Mouse (Mus musculus): Measurements from ENCODE around the gene Map1b.

Gene Map1b

DNA sequence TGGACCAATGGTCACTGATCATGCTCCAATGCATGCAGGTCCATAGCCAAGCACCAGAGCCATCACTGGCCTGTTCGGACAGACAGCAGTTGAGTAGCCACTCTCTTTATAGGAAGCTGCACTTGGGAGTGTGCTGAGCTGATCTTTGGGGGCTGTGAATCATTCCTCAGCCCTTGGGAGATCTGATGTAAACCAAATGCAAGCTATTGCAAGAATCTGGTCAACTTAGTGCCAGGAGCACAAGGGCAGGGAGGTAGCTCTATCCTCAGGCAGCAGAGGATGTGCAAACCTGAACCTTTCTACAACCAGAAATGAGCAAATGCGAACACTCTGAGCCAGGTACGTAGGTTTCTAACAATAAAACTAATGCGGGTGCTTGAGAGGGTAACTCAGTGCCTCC is 26.3 kb downstream of the Map1b start:
- ATAC-seq (ENCODE audit: low TSS enrichment): no peak

GRCm38 (mm10) chr13:99489175-99489574 is 27.2 kb downstream of the Map1b start:
- ATAC-seq (ENCODE audit: low TSS enrichment): no peak

DNA sequence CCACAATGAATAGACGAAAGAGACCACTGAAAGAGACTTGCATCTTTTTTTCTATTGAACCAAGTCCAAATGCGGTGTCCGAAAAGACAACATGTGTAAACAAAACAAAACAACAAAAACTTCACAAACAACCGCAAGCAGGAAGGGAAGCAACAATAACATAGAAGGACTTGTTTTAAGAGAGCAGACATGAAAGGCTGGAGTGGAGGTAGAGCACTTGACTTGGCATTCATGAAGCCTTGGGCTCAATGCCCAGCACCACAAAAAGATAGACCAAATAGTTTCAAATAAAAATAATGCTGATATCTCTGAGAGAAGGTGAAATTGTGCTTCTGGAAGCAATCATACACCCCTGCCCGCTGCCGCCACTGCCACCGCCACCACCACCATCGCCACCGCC is 30.5 kb downstream of the Map1b start:
- ATAC-seq (ENCODE audit: low TSS enrichment): no peak

- peak; percentile 79 for ATAC-seq (ENCODE audit: low TSS enrichment)
These were observed 31.0 kb downstream of the Map1b start for GRCm38 (mm10) chr13:99485331-99485733.

DNA sequence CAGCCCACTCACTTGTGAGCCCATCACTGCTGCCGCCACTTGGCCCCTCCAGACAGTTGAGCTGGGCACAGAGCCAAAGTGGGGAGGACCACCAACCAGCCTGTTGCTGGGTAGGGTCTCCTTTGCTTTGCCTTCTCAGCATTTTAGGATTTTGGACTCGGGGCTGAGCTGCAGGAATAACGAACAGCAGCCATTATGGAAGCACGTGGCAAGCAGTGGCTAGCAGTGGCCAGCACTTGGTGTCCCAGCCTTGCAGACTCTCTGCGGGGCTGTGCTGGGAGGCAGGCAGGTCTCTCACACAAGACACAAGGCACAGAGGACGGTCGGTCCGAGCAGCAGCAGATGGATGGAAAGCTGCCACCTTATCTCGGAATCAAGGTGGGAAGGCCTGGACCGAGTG is 31.4 kb downstream of the Map1b start:
- peak; percentile 28; the same call in 1 of the 2 replicates for ATAC-seq (ENCODE audit: low TSS enrichment)

DNA sequence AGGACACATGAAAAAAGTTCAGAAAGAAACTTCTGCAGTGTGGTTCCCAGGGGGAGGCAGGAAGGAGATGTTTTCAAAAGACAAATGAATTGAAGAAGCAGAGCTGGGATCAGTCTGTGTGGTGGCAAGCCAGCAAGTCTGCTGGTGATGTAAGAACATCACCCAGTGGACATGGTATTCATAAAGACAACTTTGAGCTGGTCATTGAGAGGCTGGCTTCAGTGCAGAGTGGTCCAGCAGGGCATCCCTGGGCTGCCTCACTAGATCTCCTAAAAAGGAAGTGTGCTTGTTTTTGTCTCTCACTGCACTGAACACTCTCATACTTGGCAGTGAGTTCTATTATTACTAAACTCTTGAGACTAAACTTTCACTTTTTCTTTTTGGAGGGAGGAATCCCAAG is 32.9 kb downstream of the Map1b start:
- ATAC-seq (ENCODE audit: low TSS enrichment): no peak

DNA sequence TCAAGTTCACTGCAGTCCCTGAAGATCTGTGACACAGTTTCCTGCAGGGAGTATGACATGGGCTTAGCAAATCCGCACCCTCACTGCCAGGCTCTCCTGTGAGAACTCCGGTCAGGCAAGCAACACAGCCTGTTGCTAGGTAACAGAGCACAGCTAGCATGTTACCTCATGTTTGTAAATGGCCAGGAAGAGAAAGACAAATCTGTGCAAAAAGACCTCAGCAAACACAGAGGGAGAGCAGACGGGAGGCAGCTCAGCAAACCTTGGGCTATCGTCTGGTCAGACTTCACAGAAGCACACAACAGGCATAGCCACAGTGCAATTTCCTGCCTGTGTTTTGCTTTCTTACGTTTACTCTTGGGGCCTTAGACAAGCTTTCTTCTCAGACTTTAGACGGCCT is 40.9 kb downstream of the Map1b start:
- ATAC-seq (ENCODE audit: low TSS enrichment): peak; percentile 20; the same call in 1 of the 2 replicates

DNA sequence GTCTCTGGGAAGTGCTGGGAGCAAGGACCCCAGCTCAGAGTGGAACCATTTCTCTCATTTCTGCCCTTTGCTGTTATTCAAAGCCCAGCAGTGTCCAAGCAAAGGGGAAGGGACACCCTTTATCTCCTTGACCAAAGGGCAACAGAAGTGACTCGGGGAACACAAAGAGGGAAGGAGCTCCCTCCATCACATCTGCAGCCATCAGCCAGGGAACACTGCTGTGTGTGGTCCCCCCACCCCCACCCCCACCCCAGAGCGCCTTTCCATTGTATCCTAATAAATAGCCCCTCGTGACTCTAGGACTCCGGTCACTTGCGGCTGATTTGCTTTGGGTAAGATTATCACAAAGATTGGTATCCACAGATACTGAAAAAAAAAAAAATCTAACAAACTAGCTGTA is 41.3 kb downstream of the Map1b start:
- ATAC-seq (ENCODE audit: low TSS enrichment): no peak

DNA sequence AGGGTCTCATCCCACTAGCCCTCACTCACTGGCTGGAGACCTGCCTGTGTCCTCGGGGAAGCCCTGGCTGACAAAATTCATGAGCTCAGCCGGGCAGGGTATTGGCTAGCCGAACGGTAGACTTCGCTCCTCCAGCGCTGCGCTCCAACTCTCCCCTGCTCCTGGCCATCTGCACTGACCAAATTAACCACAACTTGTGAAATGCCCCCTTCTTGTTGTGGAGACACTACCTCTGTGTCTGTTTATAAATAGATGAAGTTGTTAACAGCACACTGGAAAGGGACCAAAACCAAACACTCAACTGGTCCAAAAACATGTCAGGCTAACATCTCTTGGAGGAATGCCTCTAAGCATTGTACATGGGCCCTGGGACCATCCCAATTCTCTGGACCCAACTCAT is 42.2 kb downstream of the Map1b start:
- no peak for ATAC-seq (ENCODE audit: low TSS enrichment)

DNA sequence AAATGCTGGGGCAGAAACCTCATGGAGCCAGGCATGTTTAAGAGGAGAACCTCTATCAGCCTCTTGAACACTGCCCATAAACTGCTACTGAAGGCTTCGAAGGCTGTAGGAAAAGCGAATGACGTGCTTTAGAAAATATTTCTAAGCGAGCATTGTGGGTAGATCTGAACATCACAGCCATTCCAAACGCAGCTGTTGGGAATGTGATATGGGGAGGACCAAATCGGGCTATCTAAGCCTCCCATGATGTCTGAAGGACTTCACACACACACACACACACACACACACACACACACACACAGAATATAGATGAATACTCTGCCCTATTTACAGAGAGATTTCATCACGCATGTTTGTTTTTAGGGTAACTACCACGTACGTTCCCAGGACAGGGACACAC is 44.3 kb downstream of the Map1b start:
- ATAC-seq (ENCODE audit: low TSS enrichment): no peak

DNA sequence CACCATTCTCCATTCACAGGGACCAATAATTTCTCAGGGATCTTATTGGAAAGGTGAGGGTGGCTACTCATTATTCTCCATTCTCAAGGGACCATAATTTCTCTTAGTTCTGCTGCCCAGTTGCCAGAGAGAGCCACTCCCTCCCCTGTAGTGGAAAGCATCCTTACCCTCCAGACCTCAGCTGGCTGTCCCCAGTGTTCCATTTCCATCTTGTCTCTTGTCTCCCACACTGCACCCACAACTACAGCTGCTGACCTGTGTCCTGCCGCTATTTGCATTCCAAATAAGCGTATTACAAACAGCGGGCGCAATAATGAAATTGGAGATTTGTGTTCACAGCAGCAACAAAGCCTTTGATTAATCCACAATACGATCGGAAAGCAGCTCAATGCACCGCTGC is 46.3 kb downstream of the Map1b start:
- ATAC-seq (ENCODE audit: low TSS enrichment): 0 out of 2 replicates have a peak, but pooled peaks have one; percentile 28

GRCm38 (mm10) chr13:99468267-99468666 is 48.1 kb downstream of the Map1b start:
- no peak for ATAC-seq (ENCODE audit: low TSS enrichment)

DNA sequence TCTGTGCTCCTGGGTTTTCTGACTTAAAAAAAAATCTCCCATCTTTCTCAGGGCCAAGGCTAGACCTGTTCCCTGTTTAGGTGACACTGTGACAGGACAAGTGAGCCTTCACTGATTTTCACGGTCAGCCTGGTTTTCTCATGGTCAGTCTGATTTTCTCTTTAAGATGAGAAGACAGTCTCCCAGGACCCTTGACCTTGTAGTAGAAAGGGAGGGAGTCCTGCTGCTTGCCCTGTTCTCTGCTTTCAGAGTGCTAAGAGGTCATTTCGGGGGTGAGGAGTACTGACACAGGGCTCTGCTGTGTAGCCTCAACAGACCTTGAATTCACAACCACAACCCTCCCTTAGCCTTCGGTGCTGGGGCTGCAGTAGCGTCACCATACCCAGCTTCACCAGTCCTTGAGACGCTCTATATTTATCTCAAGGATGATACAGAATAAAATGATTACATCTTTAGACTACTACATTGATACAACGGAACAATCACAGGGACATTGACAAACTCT is 49.5 kb downstream of the Map1b start:
- no peak for ATAC-seq (ENCODE audit: low TSS enrichment)

- ATAC-seq (ENCODE audit: low TSS enrichment): no peak
These were observed 50.3 kb downstream of the Map1b start for GRCm38 (mm10) chr13:99466064-99466463.

DNA sequence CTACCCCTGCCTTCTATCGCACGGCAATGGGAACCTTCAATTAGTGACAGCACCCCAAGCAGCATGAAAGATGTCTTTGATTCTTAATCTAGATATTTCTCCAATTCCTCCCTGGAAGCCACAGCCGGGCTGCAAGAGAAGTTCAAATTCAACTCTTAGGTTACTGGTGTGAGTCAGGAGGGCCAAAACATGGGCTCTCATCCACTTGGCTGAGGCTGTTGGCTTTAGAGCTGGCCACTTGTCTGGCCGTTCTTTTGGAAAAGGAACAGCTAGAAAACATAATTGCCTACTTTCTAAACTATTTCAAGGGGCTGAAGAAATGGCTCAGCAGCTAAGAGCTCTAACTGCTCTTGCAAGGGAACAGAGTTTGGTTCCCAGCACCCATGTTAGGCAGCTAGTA is 51.8 kb downstream of the Map1b start:
- no peak for ATAC-seq (ENCODE audit: low TSS enrichment)

- peak; percentile 85 for ATAC-seq (ENCODE audit: low TSS enrichment)
These were observed 54.5 kb downstream of the Map1b start for GRCm38 (mm10) chr13:99461886-99462285.

GRCm38 (mm10) chr13:99459612-99460011 is 56.7 kb downstream of the Map1b start:
- ATAC-seq (ENCODE audit: low TSS enrichment): no peak

- peak; percentile 39; the same call in 1 of the 2 replicates for ATAC-seq (ENCODE audit: low TSS enrichment)
These were observed 57.5 kb downstream of the Map1b start for GRCm38 (mm10) chr13:99458658-99459386.

- no peak for ATAC-seq (ENCODE audit: low TSS enrichment)
These were observed 61.4 kb downstream of the Map1b start for GRCm38 (mm10) chr13:99454977-99455376.

GRCm38 (mm10) chr13:99452444-99452843 is 63.9 kb downstream of the Map1b start:
- no peak for ATAC-seq (ENCODE audit: low TSS enrichment)

GRCm38 (mm10) chr13:99451276-99451675 is 65.1 kb downstream of the Map1b start:
- ATAC-seq (ENCODE audit: low TSS enrichment): no peak

DNA sequence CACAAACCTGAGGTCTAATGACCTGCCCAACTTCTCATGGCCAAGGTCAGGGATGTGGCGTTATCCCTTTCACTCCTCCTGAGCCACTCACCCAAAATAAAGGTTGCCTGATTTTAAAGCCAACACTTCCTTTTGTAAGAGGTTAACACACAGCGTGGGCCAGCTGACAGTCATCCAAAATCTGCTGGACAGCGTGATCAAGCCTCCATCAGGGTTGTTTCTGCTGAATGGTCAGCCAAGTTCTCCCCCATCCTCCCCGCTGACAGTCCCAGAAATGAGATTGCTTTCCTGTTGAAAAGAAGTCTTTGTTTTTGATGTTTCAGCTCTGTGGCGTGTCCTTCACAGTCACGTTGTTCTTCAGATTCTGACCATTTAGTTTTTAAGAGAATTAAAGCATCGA is 65.6 kb downstream of the Map1b start:
- no peak for ATAC-seq (ENCODE audit: low TSS enrichment)

- no peak for ATAC-seq (ENCODE audit: low TSS enrichment)
These were observed 66.8 kb downstream of the Map1b start for GRCm38 (mm10) chr13:99449547-99449946.

DNA sequence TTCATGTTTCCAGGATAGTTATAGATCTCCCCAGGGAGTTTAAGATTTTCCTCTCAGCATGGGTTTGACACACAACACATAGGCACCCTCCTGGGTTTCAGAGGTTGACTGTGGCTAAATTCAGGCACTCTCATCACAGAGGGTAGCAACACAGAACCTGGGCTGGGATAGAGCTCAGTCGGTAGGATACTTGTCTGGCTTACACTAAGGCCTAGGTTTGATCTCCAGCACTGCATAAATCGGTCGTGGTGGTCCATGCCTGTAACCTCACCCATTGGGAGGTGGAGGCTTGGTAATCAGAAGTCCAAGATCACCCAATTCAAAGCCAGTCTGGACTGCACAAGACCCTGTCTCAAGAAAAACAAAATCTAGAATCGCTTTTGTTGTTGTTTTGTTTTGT is 68.1 kb downstream of the Map1b start:
- ATAC-seq (ENCODE audit: low TSS enrichment): no peak

Data from frontal cortex, adult (tissue).